Mouse (Mus musculus) CD4-positive naive resting alpha-beta T cell, adult 76 days (primary cell): ENCODE results near the gene Slu7. TPM values are rescaled to one million over a fixed set of nuclear protein-coding genes. Genes with fewer than 3 reads are reported as not detected.

ENCODE experiments used
- total RNA-seq: library from RNA; stranded (reverse); gene quantifications from one replicate; pipeline ENCODE4 v1.2.4, GENCODE M21; 2023

Gene Slu7
- 114 TPM for total RNA-seq

DNA sequence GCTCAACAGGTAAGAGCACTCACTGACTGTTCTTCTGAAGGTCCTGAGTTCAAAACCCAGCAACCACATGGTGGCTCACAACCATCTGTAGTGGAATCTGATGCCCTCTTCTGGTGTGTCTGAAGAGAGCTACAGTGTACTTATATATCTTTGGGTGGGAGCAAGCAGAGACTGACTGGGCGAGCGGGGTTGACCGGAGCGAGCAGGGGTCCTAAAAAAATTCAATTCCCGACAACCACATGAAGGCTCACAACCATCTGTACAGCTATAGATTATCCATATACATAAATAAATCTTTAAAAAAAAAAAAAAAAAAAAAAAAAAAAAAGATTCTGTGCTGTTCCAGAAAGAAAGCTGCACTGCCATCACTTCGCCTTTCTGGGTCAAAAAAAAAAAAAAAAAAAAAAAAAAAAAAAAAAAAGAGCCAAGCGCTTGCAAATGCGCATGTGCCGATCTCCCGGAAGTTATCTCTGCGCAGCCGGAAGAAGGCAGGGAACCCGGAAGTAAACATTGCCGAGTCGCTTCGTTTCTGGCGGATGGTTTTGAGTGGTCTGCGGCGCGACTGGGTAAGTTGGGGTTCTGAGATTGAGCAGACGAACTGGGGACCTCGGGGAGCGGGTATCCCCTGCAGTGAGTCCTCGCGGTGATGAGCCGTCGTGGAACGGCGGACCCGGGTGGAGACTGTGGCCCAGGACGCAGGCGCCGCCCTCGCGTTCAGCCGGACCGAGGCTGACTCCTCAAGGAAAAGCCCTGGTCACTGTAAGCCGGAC is at the start of gene Slu7:
Slu7 (plus strand) TSS at position 491 of the 770 bp plus-strand sequence.

DNA sequence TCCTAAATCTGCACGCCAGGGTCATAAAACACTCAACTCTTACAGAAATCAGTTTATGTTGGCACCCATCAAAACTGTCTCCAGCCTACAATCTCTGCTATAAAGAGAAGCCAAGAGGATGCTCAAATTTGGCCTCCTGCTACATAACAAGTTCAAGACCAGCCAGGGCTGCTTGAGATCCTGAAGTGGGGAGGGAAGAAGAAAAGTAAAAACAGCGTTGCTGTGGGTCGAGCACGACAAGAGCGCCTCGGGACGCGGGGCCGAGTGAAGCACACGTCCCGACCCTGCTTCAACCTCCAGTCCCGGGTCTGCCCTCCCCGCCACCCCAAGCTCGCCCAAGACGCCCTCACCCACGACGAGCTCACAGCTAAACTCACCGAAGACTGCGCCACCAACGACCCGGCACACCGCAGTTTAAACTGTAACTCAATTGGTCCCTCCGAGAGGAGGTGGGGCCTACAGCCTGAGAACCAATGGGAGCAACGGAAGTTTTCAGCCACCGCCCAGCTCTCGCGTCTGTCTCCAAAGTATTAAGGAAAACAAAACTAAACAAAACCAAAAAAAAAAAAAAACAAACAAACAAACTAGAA is 7.6 kb upstream of the Slu7 start, which contains the start of gene Pttg1:
Pttg1 (minus strand) TSS at position 428 of the 590 bp plus-strand sequence.

DNA sequence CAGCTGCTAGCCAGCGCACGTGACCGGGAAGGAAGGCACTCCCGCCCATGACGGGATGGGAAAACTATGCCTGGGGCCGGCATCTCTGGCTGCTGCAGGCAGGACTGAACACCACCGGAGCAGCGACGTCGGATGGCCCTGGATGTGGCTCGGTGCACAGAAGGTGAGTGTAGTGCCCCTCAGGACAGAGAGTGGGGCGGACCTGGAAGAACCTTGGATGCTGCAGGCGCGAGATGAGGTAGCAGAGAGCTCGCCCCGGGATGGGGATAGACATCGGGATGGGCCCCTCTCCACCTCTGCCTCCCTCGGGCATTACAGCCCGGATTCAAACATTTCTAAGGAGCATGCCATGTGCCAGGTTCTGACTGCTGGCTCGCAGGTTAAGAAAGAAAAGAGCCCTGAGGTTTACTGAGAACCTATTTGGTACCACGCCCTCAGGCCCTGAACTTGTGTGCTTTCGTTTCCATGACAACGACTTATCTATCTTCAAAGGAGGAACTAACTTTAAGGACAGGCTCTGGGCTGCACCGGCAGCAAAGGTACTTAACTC is 40.8 kb downstream of the Slu7 start, which contains the start of gene C1qtnf2:
C1qtnf2 (plus strand) TSS at position 52 of the 550 bp plus-strand sequence.

Other genes with a start within 250 kb of the Slu7 start
- 59.3 TPM for gene Pttg1, start 7.5 kb upstream of the Slu7 start, total RNA-seq
- not detected for gene C1qtnf2, start 40.5 kb downstream of the Slu7 start, total RNA-seq
- 1.3 TPM for gene Ccnjl, start 95.0 kb downstream of the Slu7 start, total RNA-seq
- not detected for gene 4933415A04Rik, start 153.3 kb downstream of the Slu7 start, total RNA-seq
- gene Fabp6, start 167.8 kb downstream of the Slu7 start, total RNA-seq = not detected
- gene Pwwp2a, start 248.3 kb downstream of the Slu7 start, total RNA-seq = 66.5 TPM